Mouse (Mus musculus) embryonic facial prominence, embryonic 15.5 days (tissue): ENCODE data around the gene Myf6. TPM values are rescaled to one million over a fixed set of nuclear protein-coding genes. Genes with fewer than 3 reads are reported as not detected.

ENCODE experiments used
- ATAC-seq: fragments of 200-750 bp; cut with Nextera tagmentation; 2 replicates; pipeline ENCODE4 v1.8.0; 2017; ENCODE audit warnings: low read depth, moderate TSS enrichment; ENCODE audit not compliant: insufficient number of reproducible peaks, low FRiP score, low TSS enrichment
- H3K27ac ChIP-seq: fragments of 300-500 bp; sonication (generic); replicated peaks from 2 replicates; pipeline ENCODE4 v1.5.1; 2015; ENCODE audit warnings: mild to moderate bottlenecking, inconsistent platforms
- H3K27me3 ChIP-seq: fragments of 300-500 bp; sonication (generic); 2 replicates; pipeline ENCODE4 v1.6.1; 2015; ENCODE audit warnings: inconsistent platforms
- H3K36me3 ChIP-seq: fragments of 300-500 bp; sonication (generic); 2 replicates; pipeline ENCODE4 v1.6.1; 2015; ENCODE audit warnings: mild to moderate bottlenecking, inconsistent platforms
- H3K4me1 ChIP-seq: fragments of 300-500 bp; sonication (generic); 2 replicates; pipeline ENCODE4 v1.6.1; 2015; ENCODE audit warnings: inconsistent platforms
- H3K4me2 ChIP-seq: fragments of 300-500 bp; sonication (generic); replicated peaks from 2 replicates; pipeline ENCODE4 v1.6.1; 2015; ENCODE audit warnings: mild to moderate bottlenecking, inconsistent platforms
- H3K4me3 ChIP-seq: fragments of 300-500 bp; sonication (generic); replicated peaks from 2 replicates; pipeline ENCODE4 v1.5.1; 2015; ENCODE audit warnings: mild to moderate bottlenecking, inconsistent platforms
- H3K9ac ChIP-seq: fragments of 300-500 bp; sonication (generic); 2 replicates; pipeline ENCODE4 v1.6.1; 2015; ENCODE audit warnings: inconsistent platforms
- H3K9me3 ChIP-seq: fragments of 300-500 bp; sonication (generic); replicated peaks from 2 replicates; pipeline ENCODE4 v1.6.1; 2016; ENCODE audit warnings: inconsistent platforms
- WGBS: fragments of 180-500 bp; shearing (Covaris S2); methylation state at CpG from one replicate; pipeline ENCODE4 v1.1.7; 2015; 5-methylcytosine and 5-hydroxymethylcytosine counted together
- polyA plus RNA-seq: library from polyadenylated mRNA; unstranded; fragments of >200 nt; fragmentation: Nextera tagmentation; extraction: Ambion mirVana; gene quantifications from 2 replicates; pipeline ENCODE4 v1.2.1, GENCODE M21; 2015

The Myf6 gene
- polyA plus RNA-seq, 1 experiment from 2014 or later, result 8.8 TPM

- H3K4me3 ChIP-seq, result peak overlapping the region; percentile 23
- H3K27ac ChIP-seq, result no peak overlapping the region
- ATAC-seq, result no peak
- H3K9ac ChIP-seq, result no peak overlapping the region
- peak overlapping the region; percentile 36 for H3K4me2 ChIP-seq
- WGBS, result 38% methylated on average over 18 of the region's 18 CpGs
- no peaks in the 10 kb centered on the region for H3K36me3 ChIP-seq
- no peaks in the 10 kb centered on the region for H3K9me3 ChIP-seq
- H3K27me3 ChIP-seq, result 0 out of 2 replicates have a peak, but pooled peaks cover 10% of the 10 kb centered on the region
- H3K4me1 ChIP-seq, result no peaks in the 10 kb centered on the region
These were observed 1.5 kb downstream of the Myf6 start for GRCm38 (mm10) chr10:107492867-107493579.

GRCm38 (mm10) chr10:107488654-107489315 lies 5.8 kb downstream of the Myf6 start:
- Histone ChIP-seq H3K9me3 (no peaks in the 10 kb centered on the region), H3K4me3 (no peak overlapping the region), H3K27me3 (peaks cover 13% of the 10 kb centered on the region), H3K27ac (no peak overlapping the region), H3K4me1 (0 out of 2 replicates have a peak, but pooled peaks cover 5% of the 10 kb centered on the region), H3K36me3 (no peaks in the 10 kb centered on the region), H3K4me2 (no peak overlapping the region), H3K9ac (no peak overlapping the region)
- ATAC-seq, result no peak
- 27% methylated on average over 12 of the region's 12 CpGs for WGBS

- H3K9me3 ChIP-seq, result no peaks in the 10 kb centered on the region
- H3K4me1 ChIP-seq, result 0 out of 2 replicates have a peak, but pooled peaks cover 5% of the 10 kb centered on the region
- no peak for ATAC-seq
- 0 out of 2 replicates have a peak overlapping the region, but pooled peaks have one; percentile 0 for H3K4me3 ChIP-seq
- no peaks in the 10 kb centered on the region for H3K36me3 ChIP-seq
- H3K27ac ChIP-seq, result no peak overlapping the region
- peaks cover 11% of the 10 kb centered on the region for H3K27me3 ChIP-seq
- 42% methylated on average over 12 of the region's 12 CpGs for WGBS
- no peak overlapping the region; the same call in 1 of the 2 replicates for H3K4me2 ChIP-seq
- no peak overlapping the region for H3K9ac ChIP-seq
These were observed 7.8 kb downstream of the Myf6 start for GRCm38 (mm10) chr10:107486770-107487169.

- H3K4me1 ChIP-seq, result 0 out of 2 replicates have a peak, but pooled peaks cover 5% of the 10 kb centered on the region
- peak within 1 kb of the TSS; percentile 46 for H3K4me2 ChIP-seq
- H3K27ac ChIP-seq, result no peak within 1 kb of the TSS
- no peaks in the 10 kb centered on the region for H3K9me3 ChIP-seq
- peaks cover 11% of the 10 kb centered on the region for H3K27me3 ChIP-seq
- H3K36me3 ChIP-seq, result no peaks in the 10 kb centered on the region
- peak within 1 kb of the TSS; percentile 26 for H3K4me3 ChIP-seq
- WGBS, result 53% methylated on average over 8 of the region's 8 CpGs
- ATAC-seq, result peak; percentile 54; the same call in 1 of the 2 replicates
- no peak within 1 kb of the TSS for H3K9ac ChIP-seq
These were observed 8.7 kb downstream of the Myf6 start, which contains the start of gene Myf5 for GRCm38 (mm10) chr10:107485870-107486269. TSS of gene Myf5 (minus strand) at chr10:107486134.

- no peak for ATAC-seq
- Histone ChIP-seq H3K4me1 (0 out of 2 replicates have a peak, but pooled peaks cover 5% of the 10 kb centered on the region), H3K36me3 (no peaks in the 10 kb centered on the region), H3K27me3 (peaks cover 11% of the 10 kb centered on the region), H3K4me3 (peak overlapping the region; percentile 26), H3K4me2 (peak overlapping the region; percentile 46), H3K27ac (no peak overlapping the region), H3K9me3 (no peaks in the 10 kb centered on the region), H3K9ac (no peak overlapping the region)
- 28% methylated on average over 10 of the region's 10 CpGs for WGBS
These were observed 10.5 kb downstream of the Myf6 start for GRCm38 (mm10) chr10:107484050-107484449.

DNA sequence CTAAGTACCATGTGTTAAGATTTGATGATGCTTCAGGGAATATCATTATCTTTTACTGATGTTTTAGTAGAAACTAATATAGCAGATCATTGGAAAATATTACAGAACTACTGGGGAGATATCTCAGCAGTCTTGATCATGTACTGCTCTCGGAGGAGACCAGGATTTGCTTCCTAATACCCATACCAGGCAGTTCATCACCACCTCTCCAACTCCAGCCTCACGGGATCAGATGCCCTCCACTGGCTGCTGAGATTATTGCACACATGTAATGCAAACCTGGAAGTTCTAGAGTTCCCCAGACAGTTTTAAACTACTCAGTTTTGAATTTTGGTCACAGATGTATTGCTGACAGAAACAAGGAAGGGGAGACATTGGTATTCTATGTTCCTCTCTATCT lies 21.0 kb downstream of the Myf6 start:
- no peak overlapping the region for H3K9ac ChIP-seq
- no peak for ATAC-seq
- H3K4me1 ChIP-seq, result no peaks in the 10 kb centered on the region
- WGBS, result 53% methylated on average over 2 of the region's 2 CpGs
- H3K4me3 ChIP-seq, result no peak overlapping the region
- no peak overlapping the region for H3K4me2 ChIP-seq
- no peaks in the 10 kb centered on the region for H3K27me3 ChIP-seq
- no peaks in the 10 kb centered on the region for H3K9me3 ChIP-seq
- no peaks in the 10 kb centered on the region for H3K36me3 ChIP-seq
- no peak overlapping the region for H3K27ac ChIP-seq

GRCm38 (mm10) chr10:107471712-107472111 lies 22.8 kb downstream of the Myf6 start:
- H3K27me3 ChIP-seq, result no peaks in the 10 kb centered on the region
- H3K4me1 ChIP-seq, result no peaks in the 10 kb centered on the region
- H3K9ac ChIP-seq, result no peak overlapping the region
- H3K27ac ChIP-seq, result no peak overlapping the region
- no peaks in the 10 kb centered on the region for H3K36me3 ChIP-seq
- 86% methylated on average over 5 of the region's 5 CpGs for WGBS
- H3K4me3 ChIP-seq, result no peak overlapping the region
- no peaks in the 10 kb centered on the region for H3K9me3 ChIP-seq
- ATAC-seq, result no peak
- no peak overlapping the region for H3K4me2 ChIP-seq

GRCm38 (mm10) chr10:107467819-107468218 lies 26.7 kb downstream of the Myf6 start:
- no peak for ATAC-seq
- no peak overlapping the region for H3K4me2 ChIP-seq
- H3K27ac ChIP-seq, result no peak overlapping the region
- WGBS, result 86% methylated on average over 7 of the region's 7 CpGs
- H3K4me3 ChIP-seq, result no peak overlapping the region
- no peaks in the 10 kb centered on the region for H3K9me3 ChIP-seq
- no peaks in the 10 kb centered on the region for H3K36me3 ChIP-seq
- no peaks in the 10 kb centered on the region for H3K4me1 ChIP-seq
- no peaks in the 10 kb centered on the region for H3K27me3 ChIP-seq
- no peak overlapping the region for H3K9ac ChIP-seq

GRCm38 (mm10) chr10:107449496-107450330 lies 44.8 kb downstream of the Myf6 start:
- Histone ChIP-seq H3K9me3 (no peaks in the 10 kb centered on the region), H3K4me2 (no peak overlapping the region), H3K4me3 (no peak overlapping the region), H3K27me3 (no peaks in the 10 kb centered on the region), H3K9ac (no peak overlapping the region), H3K27ac (no peak overlapping the region), H3K36me3 (no peaks in the 10 kb centered on the region), H3K4me1 (no peaks in the 10 kb centered on the region)
- ATAC-seq, result no peak
- WGBS, result 81% methylated on average over 5 of the region's 5 CpGs
